Mouse (Mus musculus) megakaryocyte, embryonic 14.5 days (primary cell): ENCODE results near the gene Rgma.

ENCODE experiments used
- FLI1 ChIP-seq: IDR thresholded peaks from 2 replicates; pipeline ENCODE4 v1.6.1; 2012; ENCODE audit warnings: low read length, inconsistent platforms, mixed read lengths
- GATA1 ChIP-seq: IDR thresholded peaks from 3 replicates; pipeline ENCODE4 v1.6.1; 2012; ENCODE audit warnings: mixed read lengths, low read length, inconsistent platforms, borderline replicate concordance

DNA sequence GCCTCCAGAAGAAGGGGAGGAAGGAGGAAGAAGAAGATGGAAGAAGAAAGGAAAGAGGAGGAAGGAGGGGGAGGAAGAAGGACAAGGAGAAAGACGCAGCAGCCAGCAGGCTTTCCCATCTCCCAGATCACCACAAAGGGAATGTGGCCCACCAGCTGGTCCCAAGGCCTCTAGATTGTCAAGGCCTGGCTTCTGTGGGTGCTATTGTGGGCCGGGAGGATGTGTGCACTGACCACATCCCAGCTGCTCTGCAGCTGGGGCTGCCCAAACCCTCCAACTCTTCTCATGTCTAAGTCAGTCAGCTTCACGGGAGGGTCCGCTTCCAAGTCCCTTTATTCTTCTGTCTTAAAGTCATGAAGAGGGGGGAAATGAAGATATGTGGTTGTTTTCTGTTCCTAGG, 5.3 kb upstream of the Rgma start:
- TF ChIP-seq GATA1 (no peak), FLI1 (no peak)
